Mouse (Mus musculus) liver, embryonic 15.5 days (tissue): Measurements from ENCODE around the gene Bco2. TPM values are rescaled to one million over a fixed set of nuclear protein-coding genes. Genes with fewer than 3 reads are reported as not detected.
A peak's percentile ranks its signal among the peaks of the same experiment; 100 is the strongest.

ENCODE experiments used
- ATAC-seq: fragments of 200-750 bp; cut with Nextera tagmentation; 2 replicates; pipeline ENCODE4 v1.8.0; 2017; ENCODE audit warnings: moderate number of reproducible peaks, mild to moderate bottlenecking, moderate library complexity; ENCODE audit not compliant: insufficient read depth
- H3K27ac ChIP-seq: fragments of 300-500 bp; sonication (generic); replicated peaks from 2 replicates; pipeline ENCODE4 v1.5.1; 2015; ENCODE audit warnings: mild to moderate bottlenecking, inconsistent platforms
- H3K27me3 ChIP-seq: fragments of 300-500 bp; sonication (generic); 2 replicates; pipeline ENCODE4 v1.6.1; 2015; ENCODE audit warnings: mild to moderate bottlenecking, inconsistent platforms
- H3K36me3 ChIP-seq: fragments of 300-500 bp; sonication (generic); replicated peaks from 2 replicates; pipeline ENCODE4 v1.6.1; 2015; ENCODE audit warnings: moderate library complexity, mild to moderate bottlenecking, inconsistent platforms
- H3K4me1 ChIP-seq: fragments of 300-500 bp; sonication (generic); replicated peaks from 2 replicates; pipeline ENCODE4 v1.6.1; 2015; ENCODE audit warnings: inconsistent platforms
- H3K4me2 ChIP-seq: fragments of 300-500 bp; sonication (generic); 2 replicates; pipeline ENCODE4 v1.6.1; 2015; ENCODE audit warnings: moderate library complexity, mild to moderate bottlenecking, inconsistent platforms
- H3K4me3 ChIP-seq: fragments of 300-500 bp; sonication (generic); replicated peaks from 2 replicates; pipeline ENCODE4 v1.5.1; 2015; ENCODE audit warnings: mild to moderate bottlenecking, inconsistent platforms
- H3K9ac ChIP-seq: fragments of 300-500 bp; sonication (generic); 2 replicates; pipeline ENCODE4 v1.6.1; 2015; ENCODE audit warnings: moderate library complexity, mild to moderate bottlenecking, inconsistent platforms
- H3K9me3 ChIP-seq: fragments of 300-500 bp; sonication (generic); replicated peaks from 2 replicates; pipeline ENCODE4 v1.6.1; 2016; ENCODE audit warnings: inconsistent platforms
- WGBS: fragments of 180-500 bp; shearing (Covaris S2); methylation state at CpG from one replicate; pipeline ENCODE4 v1.1.7; 2015; ENCODE audit warnings: mixed read lengths; ENCODE audit not compliant: insufficient replicate concordance; 5-methylcytosine and 5-hydroxymethylcytosine counted together
- polyA plus RNA-seq: library from polyadenylated mRNA; unstranded; fragments of >200 nt; fragmentation: Nextera tagmentation; extraction: Ambion mirVana; gene quantifications from 2 replicates; pipeline ENCODE4 v1.2.1, GENCODE M21; 2015

Bco2 gene
- polyA plus RNA-seq, 1 experiment from 2014 or later, result 0.60 TPM

- Histone ChIP-seq H3K9me3 (no peaks in the 10 kb centered on the region), H3K4me1 (peaks cover 25% of the 10 kb centered on the region), H3K27ac (peak overlapping the region; percentile 19), H3K9ac (no peak overlapping the region), H3K4me3 (no peak overlapping the region), H3K4me2 (no peak overlapping the region), H3K36me3 (peaks cover 9% of the 10 kb centered on the region), H3K27me3 (no peaks in the 10 kb centered on the region)
- no peak for ATAC-seq
- 53% methylated on average over 10 of the region's 10 CpGs for WGBS
Observed at GRCm38 (mm10) chr9:50590856-50591518, 36.0 kb upstream of the Bco2 start.

GRCm38 (mm10) chr9:50586955-50587354 is 32.0 kb upstream of the Bco2 start:
- no peak overlapping the region for H3K4me2 ChIP-seq
- H3K27me3 ChIP-seq, result no peaks in the 10 kb centered on the region
- peaks cover 20% of the 10 kb centered on the region for H3K4me1 ChIP-seq
- no peak overlapping the region for H3K27ac ChIP-seq
- no peak overlapping the region for H3K9ac ChIP-seq
- H3K4me3 ChIP-seq, result no peak overlapping the region
- ATAC-seq, result no peak
- 49% methylated on average over 4 of the region's 4 CpGs for WGBS
- no peaks in the 10 kb centered on the region for H3K9me3 ChIP-seq
- H3K36me3 ChIP-seq, result no peaks in the 10 kb centered on the region

- no peak for ATAC-seq
- Histone ChIP-seq H3K9me3 (no peaks in the 10 kb centered on the region), H3K27ac (no peak overlapping the region), H3K4me3 (no peak overlapping the region), H3K27me3 (no peaks in the 10 kb centered on the region), H3K4me2 (no peak overlapping the region), H3K9ac (no peak overlapping the region), H3K36me3 (no peaks in the 10 kb centered on the region), H3K4me1 (peaks cover 6% of the 10 kb centered on the region)
- WGBS, result 59% methylated on average over 6 of the region's 6 CpGs
Observed at GRCm38 (mm10) chr9:50585145-50585818, 30.3 kb upstream of the Bco2 start.

GRCm38 (mm10) chr9:50580370-50580769 is 25.4 kb upstream of the Bco2 start:
- WGBS, result 37% methylated on average over 4 of the region's 4 CpGs
- Histone ChIP-seq H3K27ac (no peak overlapping the region), H3K9me3 (no peaks in the 10 kb centered on the region), H3K4me2 (no peak overlapping the region), H3K4me1 (no peaks in the 10 kb centered on the region), H3K36me3 (no peaks in the 10 kb centered on the region), H3K27me3 (no peaks in the 10 kb centered on the region), H3K9ac (no peak overlapping the region), H3K4me3 (no peak overlapping the region)
- no peak for ATAC-seq

- H3K27me3 ChIP-seq, result no peaks in the 10 kb centered on the region
- WGBS, result 53% methylated on average over 10 of the region's 10 CpGs
- H3K27ac ChIP-seq, result no peak overlapping the region
- no peaks in the 10 kb centered on the region for H3K36me3 ChIP-seq
- H3K9me3 ChIP-seq, result no peaks in the 10 kb centered on the region
- no peak overlapping the region for H3K9ac ChIP-seq
- no peak overlapping the region for H3K4me3 ChIP-seq
- H3K4me1 ChIP-seq, result no peaks in the 10 kb centered on the region
- ATAC-seq, result no peak
- no peak overlapping the region for H3K4me2 ChIP-seq
Observed at GRCm38 (mm10) chr9:50569599-50570525, 14.9 kb upstream of the Bco2 start.

GRCm38 (mm10) chr9:50567881-50568280 is 12.9 kb upstream of the Bco2 start:
- no peak for ATAC-seq
- H3K9ac ChIP-seq, result no peak overlapping the region
- WGBS, result 71% methylated on average over 2 of the region's 2 CpGs

GRCm38 (mm10) chr9:50567372-50567771 is 12.4 kb upstream of the Bco2 start:
- H3K9ac ChIP-seq, result no peak overlapping the region
- WGBS, result 45% methylated on average over 4 of the region's 4 CpGs
- ATAC-seq, result no peak
- no peaks in the 10 kb centered on the region for H3K27me3 ChIP-seq
- no peaks in the 10 kb centered on the region for H3K36me3 ChIP-seq
- no peak overlapping the region for H3K4me2 ChIP-seq
- no peaks in the 10 kb centered on the region for H3K4me1 ChIP-seq
- no peaks in the 10 kb centered on the region for H3K9me3 ChIP-seq
- no peak overlapping the region for H3K27ac ChIP-seq
- no peak overlapping the region for H3K4me3 ChIP-seq

More at GRCm38 (mm10) chr9:50567881-50568280, 12.9 kb upstream of the Bco2 start:
- Histone ChIP-seq H3K4me3 (no peak overlapping the region), H3K36me3 (no peaks in the 10 kb centered on the region), H3K27me3 (no peaks in the 10 kb centered on the region), H3K4me2 (no peak overlapping the region), H3K27ac (no peak overlapping the region), H3K4me1 (no peaks in the 10 kb centered on the region), H3K9me3 (no peaks in the 10 kb centered on the region)

- Histone ChIP-seq H3K36me3 (no peaks in the 10 kb centered on the region), H3K9ac (no peak overlapping the region), H3K9me3 (no peaks in the 10 kb centered on the region), H3K4me2 (no peak overlapping the region), H3K4me1 (no peaks in the 10 kb centered on the region), H3K27ac (no peak overlapping the region), H3K27me3 (no peaks in the 10 kb centered on the region), H3K4me3 (no peak overlapping the region)
- WGBS, result 32% methylated on average over 4 of the region's 4 CpGs
- ATAC-seq, result no peak
Observed at GRCm38 (mm10) chr9:50565940-50566339, 11.0 kb upstream of the Bco2 start.

- Histone ChIP-seq H3K4me2 (no peak overlapping the region), H3K9ac (no peak overlapping the region), H3K27me3 (no peaks in the 10 kb centered on the region), H3K36me3 (no peaks in the 10 kb centered on the region), H3K4me1 (no peaks in the 10 kb centered on the region), H3K27ac (no peak overlapping the region), H3K9me3 (no peaks in the 10 kb centered on the region), H3K4me3 (no peak overlapping the region)
- ATAC-seq, result no peak
- 61% methylated on average over 7 of the region's 7 CpGs for WGBS
Observed at GRCm38 (mm10) chr9:50565173-50565572, 10.2 kb upstream of the Bco2 start.

- no peak overlapping the region for H3K4me3 ChIP-seq
- H3K4me1 ChIP-seq, result no peaks in the 10 kb centered on the region
- no peak for ATAC-seq
- WGBS, result 62% methylated on average over 2 of the region's 2 CpGs
- no peak overlapping the region for H3K4me2 ChIP-seq
- no peak overlapping the region for H3K27ac ChIP-seq
- no peaks in the 10 kb centered on the region for H3K36me3 ChIP-seq
- no peaks in the 10 kb centered on the region for H3K27me3 ChIP-seq
- H3K9me3 ChIP-seq, result no peaks in the 10 kb centered on the region
- H3K9ac ChIP-seq, result no peak overlapping the region
Observed at GRCm38 (mm10) chr9:50561918-50562360, 7.0 kb upstream of the Bco2 start.
